Mouse (Mus musculus): ENCODE results near the gene Foxj3.
"Not testable (repeated sequence)": the region's sequence is repeated elsewhere in the genome, so short reads cannot be mapped to it uniquely, and the experiment has no call there.

Foxj3 gene

GRCm38 (mm10) chr4:119536615-119537014 is at the start of gene Foxj3:
TSS of gene Foxj3 (plus strand) at chr4:119537004.
- not testable (repeated sequence) for DNase-seq (ENCODE audit: low spot score)

DNA sequence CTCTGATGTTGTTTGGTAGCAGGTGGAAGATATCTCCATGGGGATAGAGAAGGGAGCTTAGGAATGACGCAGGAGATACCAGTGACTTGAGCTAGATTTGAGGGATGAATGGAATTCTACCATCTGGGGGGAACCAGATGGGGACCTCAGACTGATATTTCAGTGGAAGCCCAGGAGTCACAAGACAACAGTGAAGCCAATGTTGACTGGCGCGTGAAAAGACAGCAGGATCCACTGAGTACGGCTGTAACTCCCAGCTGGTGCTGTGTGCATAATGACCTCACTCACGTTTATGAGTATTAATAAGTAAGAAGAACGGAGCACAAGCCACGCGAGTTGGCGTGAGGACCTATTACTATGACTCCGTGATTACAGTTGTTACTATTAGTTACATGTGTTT is 47.1 kb upstream of the Foxj3 start:
- DNase-seq (ENCODE audit: low spot score), result no peak

GRCm38 (mm10) chr4:119490806-119491205 is 46.0 kb upstream of the Foxj3 start:
- peak; percentile 69 for DNase-seq (ENCODE audit: low spot score)

DNA sequence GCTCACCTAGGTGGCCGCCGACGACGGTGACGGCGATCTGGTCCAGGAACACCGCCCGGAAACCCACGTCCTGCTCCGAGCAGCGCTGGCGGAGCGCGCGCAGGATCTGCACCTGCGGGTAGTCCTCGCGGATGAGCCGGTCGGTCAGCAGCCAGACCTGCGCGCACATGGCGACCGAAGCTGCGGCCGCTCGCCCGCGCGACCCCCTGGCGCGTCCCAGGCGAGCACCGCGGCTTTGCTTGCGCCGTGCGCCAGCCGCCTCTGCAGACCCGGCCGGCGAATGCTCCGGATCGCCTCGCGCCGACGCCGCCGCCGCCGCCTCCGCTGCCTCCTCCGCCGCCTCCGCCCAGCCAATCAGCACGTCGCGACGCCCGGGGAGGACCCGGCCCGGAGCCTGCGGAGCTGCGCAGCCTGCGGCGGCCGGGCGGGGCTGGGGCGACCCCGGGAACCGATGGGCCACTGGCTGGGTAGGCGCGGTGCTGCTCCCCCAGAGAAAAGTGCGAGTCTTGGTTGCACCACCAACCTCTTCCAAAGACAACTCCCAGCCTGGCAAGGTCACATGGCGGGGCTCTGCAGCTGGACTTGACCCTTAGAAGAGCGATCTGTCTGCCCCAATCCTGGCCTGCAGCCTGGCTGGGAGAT is 44.4 kb upstream of the Foxj3 start, which contains the start of gene Rimkla:
Gene Rimkla (minus strand): TSS at position 338 of the 642 bp plus-strand sequence.
- DNase-seq (ENCODE audit: low spot score), result peak; percentile 76

DNA sequence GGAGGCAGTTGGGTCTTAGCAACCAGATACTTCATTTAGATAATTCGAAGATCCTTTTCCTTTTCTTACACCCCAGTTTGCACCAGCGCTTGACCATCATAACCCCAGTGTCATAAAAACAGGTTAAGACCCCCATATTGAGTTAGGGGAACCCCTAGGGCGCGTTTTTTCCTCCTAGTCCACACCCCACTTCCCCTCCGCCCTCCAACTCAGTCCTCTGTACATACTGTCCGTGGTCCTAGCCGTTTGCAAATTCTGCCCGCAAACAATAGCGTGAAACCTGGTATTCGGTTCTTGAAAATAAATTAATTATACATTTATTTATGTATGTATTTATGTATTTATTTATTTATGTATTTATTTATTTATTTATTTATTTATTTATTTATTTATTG is 43.9 kb upstream of the Foxj3 start:
- DNase-seq (ENCODE audit: low spot score), result no peak

DNA sequence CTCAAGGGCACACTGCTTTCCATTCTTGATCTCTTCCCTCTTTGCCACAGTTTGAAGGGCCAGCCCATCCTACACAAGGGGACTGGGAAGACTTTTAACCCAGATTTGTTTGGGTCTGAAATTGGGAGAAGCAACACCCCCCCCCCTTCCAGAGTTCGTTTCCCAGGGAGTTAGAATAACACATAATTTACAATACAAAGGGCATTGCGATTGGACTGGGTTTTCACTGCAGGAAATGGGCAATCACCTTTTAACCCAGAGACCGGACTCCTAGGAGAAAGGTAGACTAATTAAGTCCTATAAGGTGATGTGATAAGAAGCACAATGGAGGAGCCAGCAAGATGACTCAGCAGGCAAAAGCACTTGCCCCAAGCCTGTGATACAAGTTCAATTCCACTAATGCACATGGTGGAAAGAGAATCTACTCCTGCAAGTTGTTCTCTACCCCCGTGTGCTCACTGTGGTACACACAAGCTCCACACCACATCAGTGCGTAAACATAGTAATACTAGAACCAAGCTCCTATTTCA is 38.4 kb upstream of the Foxj3 start:
- no peak for DNase-seq (ENCODE audit: low spot score)

DNA sequence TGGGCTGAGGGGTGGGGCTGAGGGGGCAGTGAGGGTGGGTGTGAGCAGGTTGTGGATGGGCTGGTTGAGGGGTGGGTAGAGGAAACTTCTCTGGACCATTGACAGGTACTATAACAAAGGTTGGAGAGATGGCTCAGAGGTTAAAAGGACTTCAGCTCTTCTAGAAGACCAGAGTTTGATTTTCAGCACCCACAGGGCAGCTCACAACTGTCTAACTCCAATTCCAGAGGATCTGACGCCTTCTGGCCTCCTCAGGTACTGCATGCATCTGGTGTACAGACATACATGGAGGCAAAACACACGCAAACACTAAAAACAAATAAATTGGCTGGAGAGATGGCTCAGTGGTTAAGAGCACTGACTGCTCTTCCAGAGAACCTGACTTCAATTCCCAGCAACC is 25.2 kb upstream of the Foxj3 start:
- no peak for DNase-seq (ENCODE audit: low spot score)

- DNase-seq (ENCODE audit: low spot score), result no peak
Measured at GRCm38 (mm10) chr4:119512731-119513141, 24.1 kb upstream of the Foxj3 start.

- no peak for DNase-seq (ENCODE audit: low spot score)
Measured at GRCm38 (mm10) chr4:119523575-119523974, 13.2 kb upstream of the Foxj3 start.

DNA sequence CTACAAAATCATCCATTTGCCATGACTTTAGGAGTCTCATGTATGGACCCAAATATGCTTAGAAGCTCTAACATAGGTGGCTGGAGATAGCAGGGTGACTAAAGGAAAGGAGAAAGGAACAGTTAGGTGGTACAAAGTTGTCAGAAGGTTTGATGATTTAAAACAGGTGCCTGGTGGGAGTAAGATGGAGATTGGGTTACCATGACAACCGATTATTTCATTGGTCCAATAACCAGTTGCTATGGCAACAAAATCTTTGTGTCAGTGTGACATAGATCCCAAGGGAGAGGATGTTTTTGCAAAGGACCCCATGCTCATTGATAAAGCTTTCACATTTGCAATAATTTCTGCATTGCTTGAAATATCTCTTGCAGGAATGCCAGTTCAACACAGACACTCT is 12.8 kb upstream of the Foxj3 start:
- no peak for DNase-seq (ENCODE audit: low spot score)

- no peak for DNase-seq (ENCODE audit: low spot score)
Measured at GRCm38 (mm10) chr4:119524466-119524865, 12.3 kb upstream of the Foxj3 start.

- no peak for DNase-seq (ENCODE audit: low spot score)
Measured at GRCm38 (mm10) chr4:119526329-119526845, 10.4 kb upstream of the Foxj3 start.

GRCm38 (mm10) chr4:119531813-119532212 is 5.0 kb upstream of the Foxj3 start:
- no peak for DNase-seq (ENCODE audit: low spot score)

GRCm38 (mm10) chr4:119535103-119535502 is 1.7 kb upstream of the Foxj3 start:
- DNase-seq (ENCODE audit: low spot score), result no peak

- DNase-seq (ENCODE audit: low spot score), result no peak
Measured at GRCm38 (mm10) chr4:119537436-119537835, 632 bp downstream of the Foxj3 start.

GRCm38 (mm10) chr4:119539031-119539824 is 2.4 kb downstream of the Foxj3 start, which contains the start of gene Frg2f1:
TSS of gene Frg2f1 (minus strand) at chr4:119539529.
- peak; percentile 98 for DNase-seq (ENCODE audit: low spot score)

GRCm38 (mm10) chr4:119539836-119540532 is 3.2 kb downstream of the Foxj3 start:
- DNase-seq (ENCODE audit: low spot score), result peak; percentile 72

GRCm38 (mm10) chr4:119540533-119540890 is 3.7 kb downstream of the Foxj3 start:
- DNase-seq (ENCODE audit: low spot score), result no peak

GRCm38 (mm10) chr4:119550864-119551263 is 14.1 kb downstream of the Foxj3 start:
- DNase-seq (ENCODE audit: low spot score), result no peak

DNA sequence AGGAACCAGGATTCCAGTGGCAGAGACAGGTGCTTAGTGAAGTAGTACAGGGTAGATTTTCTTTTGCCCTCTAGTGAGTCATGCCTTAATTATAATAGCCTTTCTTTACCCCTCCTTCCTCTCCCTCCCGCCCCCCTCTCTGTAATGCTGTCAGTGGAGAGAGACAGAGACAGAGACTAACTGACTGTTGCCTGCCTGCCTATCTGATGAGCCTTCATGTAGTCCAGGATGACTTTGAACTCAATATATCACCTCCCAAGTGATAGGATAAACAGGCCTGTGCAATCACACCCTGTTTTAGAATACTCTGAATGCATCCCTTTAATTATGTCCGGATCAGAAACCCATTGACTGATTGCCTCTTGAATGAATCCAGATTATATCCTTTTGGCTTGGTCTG is 18.7 kb downstream of the Foxj3 start:
- no peak for DNase-seq (ENCODE audit: low spot score)

DNA sequence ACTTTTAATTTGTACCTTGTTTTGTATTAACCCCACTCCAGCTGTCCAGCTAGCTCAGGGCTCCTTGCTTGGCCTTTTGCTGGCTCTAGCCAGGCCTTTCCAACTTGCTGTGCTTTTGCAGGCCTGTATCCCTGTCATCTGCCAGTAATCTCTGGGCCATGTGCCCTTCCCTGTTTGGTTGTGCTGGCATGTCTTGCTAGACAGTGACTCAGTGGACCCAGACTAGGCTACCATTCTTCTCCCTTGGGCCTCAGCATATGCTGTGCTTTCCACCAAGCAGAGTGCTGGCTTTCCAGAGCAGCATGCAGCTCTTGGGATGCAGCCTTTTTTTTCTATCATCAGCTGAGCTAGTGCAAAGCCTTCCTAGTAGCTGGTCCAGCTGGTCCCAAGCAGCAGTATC is 26.3 kb downstream of the Foxj3 start:
- DNase-seq (ENCODE audit: low spot score), result no peak

DNA sequence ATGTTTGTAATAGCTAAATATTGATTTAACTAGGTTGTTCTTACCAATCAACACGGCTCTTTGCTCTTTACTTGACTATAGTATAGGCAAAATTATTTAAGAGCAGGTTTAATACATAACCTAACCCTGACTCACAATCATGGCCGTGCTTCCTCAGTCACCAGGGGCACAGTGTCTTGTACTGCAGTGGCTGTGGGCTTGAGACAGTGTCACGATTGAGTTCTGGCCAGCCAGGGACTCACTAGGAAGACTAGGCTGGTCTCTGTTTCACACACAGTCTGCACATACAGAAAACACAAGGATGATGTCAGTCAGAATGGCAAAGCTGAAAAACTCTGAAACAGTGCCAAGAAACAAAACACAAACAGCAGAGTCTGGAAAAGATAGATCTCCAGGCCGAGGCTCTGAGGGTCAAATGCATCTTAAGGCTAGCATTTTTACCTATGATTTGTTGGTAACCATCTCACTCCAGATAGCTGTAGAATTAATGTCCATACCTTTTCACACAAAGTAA is 29.6 kb downstream of the Foxj3 start:
- DNase-seq (ENCODE audit: low spot score), result no peak
